Mouse (Mus musculus) bone marrow, adult 2 months (tissue): ENCODE measurements at regions not wholly inside any gene's neighbourhood (a gene's known extent, or its start where the extent isn't known, plus 50 kb on each side); places are given as distances from the start of the nearest gene placed in this dataset.

Source experiments
- CTCF ChIP-seq: fragments of 200-500 bp; IDR thresholded peaks from 2 replicates; pipeline ENCODE4 v1.5.1; 2011; ENCODE audit warnings: low read length, control low read depth; ENCODE audit not compliant: control insufficient read depth, insufficient read depth
- POLR2A ChIP-seq: fragments of 200-500 bp; IDR thresholded peaks from 2 replicates; pipeline ENCODE4 v1.6.1; 2011; ENCODE audit warnings: low read depth, mild to moderate bottlenecking, control low read depth, low read length, borderline replicate concordance; ENCODE audit not compliant: control insufficient read depth

DNA sequence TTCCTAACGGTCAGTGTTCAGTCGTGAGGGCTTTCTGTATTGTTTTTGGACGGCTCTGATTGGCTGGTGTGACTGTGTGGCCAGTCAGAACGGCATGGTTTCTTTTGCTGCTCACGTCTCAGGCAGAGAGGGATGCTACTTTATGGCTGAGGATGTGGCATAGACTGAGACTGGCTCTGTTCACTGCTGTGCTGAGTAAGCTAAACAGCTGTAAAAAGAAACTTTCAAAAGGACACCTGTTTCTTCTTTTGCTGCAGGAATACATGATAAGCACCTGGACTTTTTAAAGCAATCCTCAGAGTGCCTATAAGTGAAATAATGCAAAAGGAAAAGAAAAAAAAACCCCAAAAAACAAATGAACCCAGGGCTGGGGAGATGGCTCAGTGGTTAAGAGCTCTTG, 113.7 kb upstream of the Klf14 start:
- TF ChIP-seq CTCF (no peak), POLR2A (no peak)
